Mouse (Mus musculus) gastrocnemius, adult 2 months (tissue): ENCODE results near the gene Syt3. TPM values are rescaled to one million over a fixed set of nuclear protein-coding genes. Genes with fewer than 3 reads are reported as not detected.
A peak's percentile ranks its signal among the peaks of the same experiment; 100 is the strongest.

Experiments used
- DNase-seq: peaks from one replicate; pipeline ENCODE4 v3.0.0; 2022
- H3K27ac ChIP-seq: fragments of 200-600 bp; 2 replicates; pipeline ENCODE4 v1.8.1; 2022; ENCODE audit warnings: mild to moderate bottlenecking
- H3K4me3 ChIP-seq: fragments of 200-600 bp; 2 replicates; pipeline ENCODE4 v1.8.1; 2022; ENCODE audit warnings: mild to moderate bottlenecking, moderate library complexity
- CTCF ChIP-seq: fragments of 200-600 bp; IDR thresholded peaks from 2 replicates; pipeline ENCODE4 v1.8.1; 2022; ENCODE audit warnings: antibody characterized with exemption, mild to moderate bottlenecking, moderate library complexity
- intact Hi-C: fragments of 180-260 bp; cut with DNase I; formaldehyde crosslinking; loops from one replicate; pipeline ENCODE4 v1.15.1; 2025
- total RNA-seq, 2 experiments: library from RNA; stranded (reverse); gene quantifications; 2 replicates each; pipeline ENCODE4 v1.2.3; 2021

Gene Syt3
- total RNA-seq, 2 experiments from 2014 or later = 2.3 to 3.6 TPM

DNA sequence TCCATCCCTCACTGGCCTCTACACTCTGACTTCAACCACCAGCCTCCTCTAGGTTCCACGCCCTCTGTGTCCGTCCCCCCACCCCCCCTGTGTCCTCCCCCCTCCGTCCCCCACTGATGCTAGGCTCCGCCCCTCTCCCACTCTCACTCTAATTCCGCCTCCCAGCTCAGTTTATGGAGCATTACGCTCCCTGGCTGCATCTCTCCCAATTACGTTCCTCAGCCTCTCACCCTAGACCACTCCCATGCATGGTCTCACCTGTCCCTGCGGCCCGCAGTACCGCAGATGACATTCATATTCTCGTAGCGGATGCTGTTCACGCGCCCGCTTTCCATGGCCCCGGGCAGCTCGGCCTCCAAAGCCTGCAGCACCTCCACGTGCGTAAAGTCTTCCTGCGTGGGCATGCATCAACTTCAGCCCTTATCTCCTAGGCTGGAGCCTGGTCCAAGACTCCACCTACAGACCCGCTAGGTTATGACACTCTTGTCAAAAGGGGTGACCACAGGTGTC lies 23.1 kb upstream of the Syt3 start:
- Histone ChIP-seq H3K27ac (peak overlapping the region; percentile 88; the same call in 1 of the 2 replicates), H3K4me3 (peak overlapping the region; percentile 86)
- intact Hi-C loops = loop anchor here (2.0 kb wide), 1 partner anchor 56 kb away; no protein-coding TSS in a partner anchor
- no peak for DNase-seq
- TF ChIP-seq CTCF = no peak

DNA sequence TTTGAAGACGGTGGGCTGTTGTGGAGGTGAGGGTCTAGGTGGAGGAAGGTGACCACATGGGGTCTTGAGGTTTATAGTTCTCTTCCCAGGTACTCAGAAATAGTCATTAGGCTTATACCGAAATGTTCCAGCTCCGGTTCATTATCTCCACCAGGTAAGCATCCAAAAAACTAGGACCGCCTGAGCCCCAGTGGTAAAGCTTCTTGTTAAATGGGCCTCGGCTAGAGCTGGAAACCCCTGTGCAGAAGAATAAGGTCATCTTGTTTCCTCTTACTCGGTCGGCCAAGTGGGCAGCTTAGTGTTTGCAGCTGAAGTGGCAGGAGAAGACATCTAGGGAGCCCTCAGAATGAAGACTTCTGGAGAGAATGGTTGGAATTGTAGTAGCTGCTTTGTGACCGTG lies 11.2 kb upstream of the Syt3 start:
- Histone ChIP-seq H3K4me3 (no peak overlapping the region), H3K27ac (no peak overlapping the region)
- intact Hi-C loops = loop anchor here (5.0 to 10.0 kb wide), 2 partner anchors 175 to 1342 kb away; partner anchors contain the start of genes Pold1, Rpl18 and Sphk2
- no peak for DNase-seq
- no peak for TF ChIP-seq CTCF

DNA sequence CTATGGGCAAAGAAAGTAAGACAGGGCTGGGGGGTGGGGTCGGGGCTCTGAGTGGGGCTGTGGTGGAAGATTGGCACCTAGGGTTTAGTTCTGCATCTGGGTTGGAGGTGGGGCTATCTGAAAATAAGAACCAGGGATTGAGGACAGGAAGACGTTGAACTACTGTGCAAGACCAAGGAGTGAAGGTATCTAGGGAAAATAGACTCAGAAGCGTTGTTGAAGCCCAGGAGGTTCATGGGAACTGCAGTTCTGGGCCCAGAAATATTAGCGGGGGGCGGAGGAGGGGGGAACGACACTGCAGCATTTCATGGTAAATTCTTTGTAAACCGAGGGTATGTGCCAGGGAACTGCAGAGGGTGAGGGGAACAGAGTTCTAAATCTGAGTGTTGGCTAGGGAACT lies 10.4 kb upstream of the Syt3 start:
- H3K27ac ChIP-seq = peak overlapping the region; percentile 91
- intact Hi-C loops = loop anchor here (5.0 to 10.0 kb wide), 2 partner anchors 174 to 1341 kb away; partner anchors contain the start of genes Pold1, Rpl18 and Sphk2
- no peak for TF ChIP-seq CTCF
- peak overlapping the region; percentile 72 for H3K4me3 ChIP-seq
- no peak for DNase-seq

DNA sequence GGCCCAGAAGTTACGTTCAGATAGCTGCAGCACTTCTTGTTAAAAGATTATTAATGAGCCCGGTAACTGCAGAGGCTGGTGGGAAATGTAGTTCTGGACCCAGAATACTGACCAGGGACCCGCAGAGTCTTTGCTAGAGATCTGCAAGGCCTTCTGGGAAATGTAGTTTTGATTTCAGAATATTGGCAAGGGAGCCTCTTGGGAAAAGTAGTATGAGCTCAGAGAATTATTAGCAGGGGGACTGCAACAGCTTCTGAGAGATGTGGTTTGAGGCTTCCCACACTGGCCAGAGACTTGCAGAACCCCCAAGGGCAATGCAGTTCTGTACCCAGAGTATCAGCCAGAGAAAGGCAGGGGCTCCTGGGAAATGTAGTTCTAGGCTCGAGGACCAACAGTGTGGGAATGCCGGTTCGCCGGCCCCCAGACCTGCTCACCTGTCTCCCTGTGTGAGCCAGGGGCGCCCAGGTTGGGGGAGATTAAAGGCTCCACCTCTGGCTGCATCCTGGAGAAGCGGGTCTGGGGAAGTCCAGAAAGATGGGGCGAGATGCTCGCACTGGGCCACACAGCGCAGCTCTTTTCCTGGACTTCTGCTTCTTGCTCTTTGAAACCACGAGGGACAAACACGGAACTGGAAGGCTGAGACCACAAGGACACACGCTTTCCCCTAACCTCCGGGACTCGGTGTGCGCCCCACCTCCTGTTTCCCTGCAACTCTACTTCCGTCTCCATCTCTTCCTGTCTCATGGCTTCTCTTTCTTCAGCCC lies 9.8 kb upstream of the Syt3 start:
- intact Hi-C loops = loop anchor here (5.0 to 10.0 kb wide), 2 partner anchors 173 to 1341 kb away; partner anchors contain the start of genes Pold1, Rpl18 and Sphk2
- peak overlapping the region; percentile 72 for H3K4me3 ChIP-seq
- TF ChIP-seq CTCF = no peak
- DNase-seq = peak; percentile 83
- H3K27ac ChIP-seq = peak overlapping the region; percentile 91

DNA sequence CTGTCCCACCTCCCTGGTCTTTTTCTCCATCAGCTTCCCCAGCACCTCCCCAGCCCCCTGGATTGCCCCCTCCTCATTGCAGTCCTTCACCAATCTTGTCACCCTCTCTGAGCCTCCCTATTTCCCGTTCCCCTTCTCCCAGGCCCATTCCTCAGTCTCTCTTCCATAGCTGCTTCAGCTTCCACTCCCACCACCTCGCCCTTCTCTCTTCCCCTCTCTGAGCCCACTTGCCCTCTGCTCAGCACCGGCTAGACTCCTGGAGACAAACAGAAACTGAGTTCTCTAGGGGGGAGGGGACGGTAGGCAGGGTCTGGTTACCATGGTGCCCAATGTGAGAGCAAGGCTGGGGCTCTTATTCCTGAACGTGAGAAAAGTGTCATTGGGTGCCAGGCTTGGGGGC lies 9.1 kb upstream of the Syt3 start:
- DNase-seq = no peak
- Histone ChIP-seq H3K27ac (peak overlapping the region; percentile 91), H3K4me3 (peak overlapping the region; percentile 72)
- intact Hi-C loops = loop anchor here (5.0 to 10.0 kb wide), 3 partner anchors 93 to 1340 kb away; partner anchors contain the start of genes Aspdh, Josd2, Pold1 and Rpl18
- no peak for TF ChIP-seq CTCF

DNA sequence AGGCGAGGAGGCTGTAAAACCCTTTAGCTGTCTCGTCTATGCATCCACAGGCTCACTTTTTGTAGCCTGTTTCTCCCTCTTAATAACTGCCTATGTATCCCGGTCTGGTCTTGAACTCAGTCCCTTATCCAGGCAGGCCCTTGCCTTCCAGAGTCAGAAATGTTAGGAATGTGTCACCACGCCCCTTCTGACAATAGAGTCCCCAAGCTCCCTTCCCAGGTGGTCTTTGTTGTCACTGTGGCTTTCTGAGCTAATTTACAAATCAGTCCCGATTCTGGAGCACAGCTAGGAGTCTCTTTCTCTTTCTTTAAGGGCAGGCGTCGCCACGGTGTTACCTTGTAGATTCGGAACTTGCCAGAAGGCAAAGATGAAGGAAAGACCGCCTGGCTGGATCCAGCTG lies 8.7 kb upstream of the Syt3 start:
- intact Hi-C loops = loop anchor here (5.0 to 10.0 kb wide), 2 partner anchors 92 to 1340 kb away; partner anchors contain the start of genes Aspdh, Josd2, Rpl18 and Sphk2
- Histone ChIP-seq H3K4me3 (no peak overlapping the region), H3K27ac (no peak overlapping the region)
- no peak for DNase-seq
- no peak for TF ChIP-seq CTCF

DNA sequence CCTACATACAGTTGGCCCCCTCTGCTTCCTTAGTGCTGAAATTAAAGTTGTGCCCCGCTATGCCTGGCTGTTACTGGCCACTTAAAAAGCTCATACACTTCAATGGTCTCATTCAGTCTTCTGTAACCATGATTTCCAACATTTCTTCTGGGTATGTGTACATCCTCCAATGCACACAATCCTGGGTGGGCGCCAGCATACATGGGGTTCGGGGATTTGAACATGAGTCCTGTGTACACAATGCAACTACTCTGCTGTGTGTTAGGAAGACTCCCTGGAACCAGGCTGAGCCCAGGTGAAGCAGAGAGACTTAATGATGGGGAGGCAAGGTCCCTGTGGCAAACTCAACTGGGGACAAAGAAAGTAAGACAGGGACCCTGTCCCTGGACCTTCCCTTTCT lies 8.1 kb upstream of the Syt3 start:
- no peak for DNase-seq
- H3K4me3 ChIP-seq = no peak overlapping the region
- no peak for TF ChIP-seq CTCF
- intact Hi-C loops = loop anchor here (5.0 to 10.0 kb wide), 2 partner anchors 92 to 1339 kb away; partner anchors contain the start of genes Aspdh, Josd2, Rpl18 and Sphk2
- H3K27ac ChIP-seq = no peak overlapping the region

DNA sequence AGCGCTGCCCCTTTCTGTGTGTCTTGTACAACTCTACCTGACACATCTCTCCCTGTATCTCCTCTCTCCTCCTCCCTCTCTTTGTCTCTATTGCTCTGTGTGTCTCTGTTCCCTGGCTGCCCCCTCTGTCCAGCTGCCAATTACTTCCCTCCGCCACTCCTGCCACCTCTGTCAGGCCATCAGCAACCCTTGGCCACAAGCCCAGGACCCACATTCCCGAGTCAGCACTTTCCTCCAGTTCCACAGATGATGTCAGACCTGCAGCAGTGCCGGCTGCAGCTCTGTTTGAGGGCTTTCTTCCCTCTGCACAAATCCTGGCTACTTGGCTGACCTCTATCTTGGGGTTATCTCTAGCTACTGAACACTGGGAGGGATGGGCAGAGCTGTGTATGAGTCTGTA lies 5.6 kb upstream of the Syt3 start:
- Histone ChIP-seq H3K27ac (no peak overlapping the region), H3K4me3 (no peak overlapping the region)
- TF ChIP-seq CTCF = no peak
- intact Hi-C loops = loop anchor here (5.0 to 10.0 kb wide), 2 partner anchors 89 to 1337 kb away; partner anchors contain the start of genes Aspdh, Josd2, Rpl18 and Sphk2
- DNase-seq = peak; percentile 62

DNA sequence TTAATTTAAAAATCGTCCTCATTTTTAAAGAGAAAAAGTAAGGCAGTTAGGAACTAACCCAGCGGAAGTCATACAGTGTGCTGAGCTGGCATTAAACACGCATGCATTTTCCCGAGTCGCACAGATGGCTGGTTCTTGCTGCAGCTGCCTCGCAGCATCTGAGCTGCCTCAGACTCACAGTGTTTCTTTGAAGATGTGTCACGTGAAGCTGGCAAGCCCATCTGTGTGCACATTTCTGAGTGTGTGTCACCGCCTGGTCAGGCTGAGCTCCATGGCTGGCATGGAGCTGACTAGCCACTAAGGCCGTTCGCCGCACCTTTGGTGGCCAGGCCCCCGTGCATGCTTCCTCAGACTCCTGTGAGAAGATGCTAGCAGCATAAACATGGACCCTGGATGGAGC lies 1.4 kb upstream of the Syt3 start:
- no peak for TF ChIP-seq CTCF
- no peak overlapping the region for H3K27ac ChIP-seq
- DNase-seq = no peak
- intact Hi-C loops = no loop called here
- H3K4me3 ChIP-seq = no peak overlapping the region

DNA sequence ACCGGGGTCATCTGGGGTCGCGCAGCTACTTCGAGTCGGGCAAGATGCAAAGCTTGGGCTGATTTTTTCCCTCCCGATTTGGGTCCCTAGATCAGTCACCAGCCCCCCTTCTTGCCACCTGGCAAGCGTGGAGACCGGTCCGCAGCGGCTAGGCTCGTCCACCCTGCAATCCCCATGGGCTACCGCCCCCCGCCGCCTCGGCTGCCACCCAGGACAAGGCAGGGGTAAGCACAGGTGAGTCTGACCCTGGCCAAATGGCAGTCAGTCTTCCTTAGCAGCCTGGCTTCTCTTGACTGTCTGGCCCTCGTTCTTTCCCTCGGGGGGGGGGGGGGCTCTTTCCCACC lies 786 bp downstream of the Syt3 start:
- intact Hi-C loops = no loop called here
- H3K27ac ChIP-seq = peak overlapping the region; percentile 62
- DNase-seq = no peak
- H3K4me3 ChIP-seq = peak overlapping the region; percentile 87
- no peak for TF ChIP-seq CTCF

DNA sequence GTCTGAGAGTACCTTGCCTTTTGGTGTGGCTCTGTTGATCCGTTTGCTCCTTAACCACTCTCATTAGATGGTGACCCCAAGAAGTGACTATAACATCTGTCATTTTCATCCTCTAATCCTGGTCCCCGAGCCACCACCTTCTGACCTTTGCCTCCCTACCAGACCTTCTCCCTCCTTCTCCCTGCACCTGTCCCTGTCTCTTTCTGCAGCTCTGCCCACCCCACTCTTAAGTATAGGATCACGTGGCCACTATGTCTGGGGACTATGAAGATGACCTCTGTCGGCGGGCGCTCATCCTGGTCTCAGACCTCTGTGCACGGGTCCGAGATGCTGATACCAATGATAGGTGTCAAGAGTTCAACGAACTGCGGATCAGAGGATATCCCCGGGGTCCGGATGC lies 1.8 kb downstream of the Syt3 start, which contains the start of gene 1700008O03Rik:
Gene 1700008O03Rik, minus strand, starts transcription at position 101 of the 400 bp plus-strand sequence.
- DNase-seq = no peak
- intact Hi-C loops = no loop called here
- peak within 1 kb of the TSS; percentile 62 for H3K27ac ChIP-seq
- peak within 1 kb of the TSS; percentile 87 for H3K4me3 ChIP-seq
- TF ChIP-seq CTCF = no peak

DNA sequence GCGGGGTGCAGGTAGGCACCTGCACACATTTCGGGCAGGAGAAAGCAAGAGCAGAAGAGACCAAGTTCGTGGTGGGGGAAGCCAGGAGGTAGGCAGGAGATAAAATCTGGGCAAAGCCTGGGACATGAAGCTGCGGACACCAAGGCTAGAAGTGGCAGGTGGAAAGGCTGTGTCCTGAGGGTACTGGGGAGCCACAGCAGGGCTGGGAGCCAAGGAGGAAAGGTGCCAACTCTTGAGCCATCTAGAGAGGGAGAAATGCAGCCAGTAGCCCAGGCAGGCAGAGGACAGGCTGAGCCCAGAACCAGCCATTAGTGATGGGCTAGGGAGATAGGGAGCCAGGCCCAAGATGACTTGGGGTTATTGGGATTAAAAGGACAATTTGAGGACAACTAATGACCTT lies 7.9 kb downstream of the Syt3 start:
- H3K27ac ChIP-seq = no peak overlapping the region
- intact Hi-C loops = no loop called here
- TF ChIP-seq CTCF = no peak
- no peak for DNase-seq
- H3K4me3 ChIP-seq = no peak overlapping the region

DNA sequence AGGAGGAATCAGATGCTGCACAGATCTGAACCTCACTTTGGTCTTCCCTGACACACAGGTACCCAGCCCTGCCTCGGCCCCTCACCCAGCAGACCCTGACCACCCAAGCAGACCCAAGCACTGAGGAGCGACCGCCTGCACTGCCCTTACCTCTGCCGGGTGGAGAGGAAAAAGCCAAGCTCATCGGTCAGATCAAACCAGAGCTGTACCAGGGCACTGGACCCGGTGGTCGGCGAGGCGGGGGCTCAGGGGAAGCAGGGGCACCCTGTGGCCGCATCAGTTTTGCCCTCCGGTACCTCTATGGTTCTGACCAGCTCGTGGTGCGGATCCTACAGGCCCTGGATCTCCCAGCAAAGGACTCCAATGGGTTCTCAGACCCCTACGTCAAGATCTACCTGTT lies 8.4 kb downstream of the Syt3 start:
- Histone ChIP-seq H3K4me3 (no peak overlapping the region), H3K27ac (no peak overlapping the region)
- DNase-seq = no peak
- no peak for TF ChIP-seq CTCF
- intact Hi-C loops = no loop called here
